Mouse (Mus musculus) frontal cortex, postnatal 36 days (tissue): ENCODE measurements at regions not wholly inside any gene's neighbourhood (a gene's known extent, or its start where the extent isn't known, plus 50 kb on each side); places are given as distances from the start of the nearest gene placed in this dataset.

Source experiments
- DNase-seq, 2 experiments: peaks; one replicate each; pipeline ENCODE4 v3.0.0; 2022; ENCODE audit warnings: low spot score in 2 of 2

GRCm38 (mm10) chr2:178542032-178542431 is 111.7 kb downstream of the Cdh26 start:
- peak; percentile 59 to 62 for DNase-seq

- DNase-seq: no peak
Measured at GRCm38 (mm10) chr2:178544411-178544810, 114.1 kb downstream of the Cdh26 start.

GRCm38 (mm10) chr2:178545601-178546352 is 115.4 kb downstream of the Cdh26 start:
- DNase-seq: no peak

- no peak for DNase-seq
Measured at GRCm38 (mm10) chr2:178546353-178546720, 116.0 kb downstream of the Cdh26 start.

- no peak for DNase-seq
Measured at GRCm38 (mm10) chr2:178546888-178547287, 116.6 kb downstream of the Cdh26 start.

GRCm38 (mm10) chr2:178548937-178549336 is 118.6 kb downstream of the Cdh26 start:
- DNase-seq: peak in 1 of 2 experiments; percentile 58

GRCm38 (mm10) chr2:178553736-178554135 is 123.4 kb downstream of the Cdh26 start:
- no peak for DNase-seq

- DNase-seq: no peak
Measured at GRCm38 (mm10) chr2:178555692-178556340, 125.5 kb downstream of the Cdh26 start.

- no peak for DNase-seq
Measured at GRCm38 (mm10) chr2:178557934-178558333, 127.6 kb downstream of the Cdh26 start.

- no peak for DNase-seq
Measured at GRCm38 (mm10) chr2:178563287-178563686, 133.0 kb downstream of the Cdh26 start.

- DNase-seq: peak; percentile 84 to 91
Measured at GRCm38 (mm10) chr2:178565368-178565818, 135.1 kb downstream of the Cdh26 start.

- no peak for DNase-seq
Measured at GRCm38 (mm10) chr2:178567493-178567892, 137.2 kb downstream of the Cdh26 start.

GRCm38 (mm10) chr2:178572301-178572700 is 142.0 kb downstream of the Cdh26 start:
- DNase-seq: no peak

GRCm38 (mm10) chr2:178574859-178575258 is 144.5 kb downstream of the Cdh26 start:
- peak; percentile 75 to 90 for DNase-seq

- no peak for DNase-seq
Measured at GRCm38 (mm10) chr2:178575403-178575802, 145.1 kb downstream of the Cdh26 start.

GRCm38 (mm10) chr2:178576067-178576466 is 145.7 kb downstream of the Cdh26 start:
- DNase-seq: no peak

- DNase-seq: no peak
Measured at GRCm38 (mm10) chr2:178579571-178579970, 149.2 kb downstream of the Cdh26 start.

GRCm38 (mm10) chr2:178581306-178581705 is 151.0 kb downstream of the Cdh26 start:
- DNase-seq: no peak

- DNase-seq: no peak
Measured at GRCm38 (mm10) chr2:178584970-178585566, 154.7 kb downstream of the Cdh26 start.

- DNase-seq: no peak
Measured at GRCm38 (mm10) chr2:178587134-178587636, 156.9 kb downstream of the Cdh26 start.

GRCm38 (mm10) chr2:178593743-178594142 is 163.4 kb downstream of the Cdh26 start:
- DNase-seq: no peak

- DNase-seq: no peak
Measured at GRCm38 (mm10) chr2:178594177-178594576, 163.8 kb downstream of the Cdh26 start.
